ENCODE assay signal across 9 mouse cellular contexts in the genomic region with DNA sequence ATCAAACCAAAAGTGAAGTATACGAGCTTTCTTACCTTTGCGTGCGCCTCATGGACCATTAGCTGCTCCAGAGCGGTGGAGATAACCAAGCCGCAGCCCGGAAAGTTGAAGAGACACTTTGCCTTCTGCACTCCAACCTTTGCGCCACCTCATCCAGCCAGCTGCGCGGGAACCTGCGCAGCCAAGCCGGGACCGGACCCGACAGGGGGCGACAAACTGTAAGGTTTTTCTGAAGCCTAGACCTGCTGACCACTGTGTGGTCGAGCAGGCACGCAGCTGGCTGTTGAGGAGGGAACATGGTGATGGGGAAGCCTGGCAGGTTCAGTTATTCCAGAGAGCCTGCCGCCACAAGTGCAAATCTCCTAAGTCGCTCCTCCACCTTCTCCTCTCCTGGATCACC. TPM values are rescaled to one million over a fixed set of nuclear protein-coding genes. Genes with fewer than 3 reads are reported as not detected.
DNase-seq lines count a peak whose midpoint lies in the region; ATAC-seq lines count a peak whose summit lies in the region.
"Had no signal": no experiment of that assay in that cellular context is flagged by ENCODE, and none has a peak within 500 bp of the region (broad histone marks: within the 10 kb centered on the region; RNA-seq: fewer than 3 reads in every experiment).

No protein-coding gene starts in this region.

- H3K4me2 ChIP-seq in kidney, embryonic 16.5 days (replicated peaks; ENCODE audit: low read depth, low read length), result peak overlapping the region; percentile 12; the same call in 1 of the 2 replicates

- peak; percentile 48 for DNase-seq in adrenal gland, postnatal 10 days
- DNase-seq in adrenal gland, postnatal 25 days, result no peak
- peak; percentile 43 for DNase-seq in ovary, postnatal 36 days (ENCODE audit: low spot score)
- no peak for DNase-seq in ovary, adult 18-20 months (ENCODE audit: low spot score)
- DNase-seq in spleen, postnatal 14 days (ENCODE audit: low spot score in 2 of 2), result no peak
- DNase-seq in frontal cortex, postnatal 25 days (ENCODE audit: low spot score in 2 of 2), result no peak

- peaks cover 97% of the 10 kb centered on the region for H3K27me3 ChIP-seq in kidney, embryonic 16.5 days (ENCODE audit: insufficient read depth, low read length)

- ATAC-seq in kidney, embryonic 16.5 days (ENCODE audit: low FRiP score, low TSS enrichment), result peak; percentile 69
- peak; percentile 67 for ATAC-seq in megakaryocyte progenitor cell, adult 5-6 weeks (replicated peaks; ENCODE audit: poor library complexity)

- peaks cover 18% of the 10 kb centered on the region for H3K4me1 ChIP-seq in kidney, embryonic 16.5 days (ENCODE audit: insufficient read depth, low read length)

- WGBS in kidney, embryonic 16.5 days, result under 1% methylated on average over 18 of the region's 18 CpGs

- no peaks in the 10 kb centered on the region for H3K9me3 ChIP-seq in kidney, embryonic 16.5 days (ENCODE audit: low read length)

- H3K36me3 ChIP-seq in kidney, embryonic 16.5 days (ENCODE audit: insufficient read depth, low read length), result no peaks in the 10 kb centered on the region

- H3K9ac ChIP-seq in kidney, embryonic 16.5 days (replicated peaks; ENCODE audit: low read length), result no peak overlapping the region

- H3K27ac ChIP-seq in kidney, embryonic 16.5 days (ENCODE audit: low read length), result no peak overlapping the region

- H3K4me3 ChIP-seq in kidney, embryonic 16.5 days (ENCODE audit: low read length), result no peak overlapping the region
- H3K4me3 ChIP-seq: myocyte had no signal

RNA-seq across cellular contexts. Expression of a gene that starts 0.6 kb away (rescaled TPM):
- not detected for total RNA-seq in adrenal gland, postnatal 10 days (2021)
- total RNA-seq in adrenal gland, postnatal 25 days (2021), result not detected in 2 replicates
- polyA plus RNA-seq in kidney, embryonic 16.5 days (2015; fragmentation: Nextera tagmentation; extraction: Ambion mirVana), result 0.07 TPM in 1 of 2 replicates, not detected in the other
- total RNA-seq in megakaryocyte progenitor cell, adult 5-6 weeks (2015), result not detected in 2 replicates
- not detected in 2 replicates for total RNA-seq in megakaryocyte progenitor cell, adult 5-6 weeks (2017)
- polyA plus RNA-seq: myocyte had no signal

Comparison
In these comparisons a context has a peak if more than half of its experiments do, and no peak if none do; other contexts are left out.
1. DNase-seq: peak in adrenal gland, postnatal 10 days (single experiment) and ovary, postnatal 36 days (single experiment); none in adrenal gland, postnatal 25 days (single experiment), ovary, adult 18-20 months (single experiment), spleen, postnatal 14 days (0 of 2) and frontal cortex, postnatal 25 days (0 of 2).